Mouse (Mus musculus) right cerebral cortex, postnatal 25 days (tissue): ENCODE results near the gene Celf1.
"Not testable (repeated sequence)": the region's sequence is repeated elsewhere in the genome, so short reads cannot be mapped to it uniquely, and the experiment has no call there.

Experiments
- DNase-seq: peaks from one replicate; pipeline ENCODE4 v3.0.0; 2022

Gene Celf1

DNA sequence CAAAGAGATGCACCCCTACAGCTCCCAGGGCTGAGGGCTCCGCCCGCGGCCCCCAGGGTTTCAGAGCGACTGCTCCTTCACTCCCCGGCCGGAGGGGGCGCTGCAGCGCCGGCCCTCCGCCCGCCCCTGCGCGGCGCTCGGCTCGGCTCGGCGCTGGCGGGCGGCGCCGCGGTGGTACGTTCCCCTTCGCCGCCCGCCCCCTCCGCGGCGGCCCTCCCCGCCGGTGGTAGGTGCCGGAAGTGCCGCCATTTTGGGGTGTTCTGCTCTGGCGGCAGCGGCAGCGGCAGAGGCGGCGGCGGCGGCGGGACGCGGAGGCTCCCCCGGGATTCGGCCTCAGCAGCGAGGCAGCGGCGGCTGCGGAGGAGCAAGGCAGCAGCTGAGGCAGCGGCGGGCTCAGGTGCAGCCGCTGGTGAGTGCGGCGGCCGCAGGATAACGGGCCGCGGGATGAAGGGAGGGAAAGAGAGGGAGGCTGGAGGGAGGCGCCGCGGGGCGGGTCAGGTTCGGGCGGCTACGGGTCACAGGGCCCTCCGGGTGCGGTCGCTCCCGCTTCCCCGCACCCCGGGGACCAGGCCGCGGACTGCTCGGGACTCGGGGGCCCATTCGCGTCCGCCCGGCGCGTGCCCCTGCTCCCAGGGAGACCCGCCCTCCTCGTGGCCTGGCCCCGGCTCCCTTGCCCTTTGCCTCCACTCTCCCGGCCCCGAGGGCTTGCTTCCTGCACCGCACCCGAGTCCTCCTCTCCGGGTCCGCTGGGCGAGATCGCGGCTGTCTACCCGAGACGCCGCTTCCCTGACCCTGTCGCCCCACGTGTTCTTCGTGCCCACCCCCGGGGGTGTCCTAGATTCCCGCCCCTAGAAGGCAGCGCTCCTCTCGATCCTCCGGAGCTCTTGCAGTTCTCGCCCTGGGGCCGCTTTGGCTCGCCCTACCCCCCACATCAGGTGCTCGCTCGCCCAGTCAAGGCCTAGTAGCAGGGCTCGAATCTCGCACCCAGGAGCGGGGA is at the start of gene Celf1:
Gene Celf1, plus strand, starts transcription at position 150 of the 997 bp plus-strand sequence.
- DNase-seq = peak; percentile 87

DNA sequence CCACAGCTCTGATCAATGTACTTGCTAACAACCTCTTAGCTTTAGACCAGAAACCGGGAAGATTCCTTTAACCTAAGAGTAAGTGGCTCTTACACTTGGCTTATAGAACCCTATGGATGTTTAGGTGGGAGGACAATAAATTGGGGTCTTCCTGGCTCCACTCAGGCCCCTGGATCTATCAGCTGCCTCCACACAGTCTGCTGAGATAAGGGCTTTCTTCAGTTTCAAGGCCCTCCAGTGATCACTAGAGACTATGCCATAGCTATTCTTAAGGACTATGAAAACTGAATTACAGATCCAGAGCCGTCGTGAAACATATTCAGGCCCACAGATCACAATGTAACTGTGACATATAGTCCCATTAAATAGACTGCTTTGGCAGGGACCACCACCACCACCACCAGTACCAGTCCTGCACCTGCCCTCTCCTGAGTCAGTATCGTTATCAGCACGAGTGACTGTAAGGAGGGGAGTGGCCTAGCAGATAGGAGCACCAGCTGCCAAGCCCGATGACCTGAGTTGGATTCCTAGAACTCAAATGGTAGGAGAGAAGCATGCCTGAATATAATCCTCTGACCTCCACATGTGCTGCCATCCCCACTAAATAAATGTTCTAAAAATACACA is 46.4 kb upstream of the Celf1 start:
- no peak for DNase-seq

DNA sequence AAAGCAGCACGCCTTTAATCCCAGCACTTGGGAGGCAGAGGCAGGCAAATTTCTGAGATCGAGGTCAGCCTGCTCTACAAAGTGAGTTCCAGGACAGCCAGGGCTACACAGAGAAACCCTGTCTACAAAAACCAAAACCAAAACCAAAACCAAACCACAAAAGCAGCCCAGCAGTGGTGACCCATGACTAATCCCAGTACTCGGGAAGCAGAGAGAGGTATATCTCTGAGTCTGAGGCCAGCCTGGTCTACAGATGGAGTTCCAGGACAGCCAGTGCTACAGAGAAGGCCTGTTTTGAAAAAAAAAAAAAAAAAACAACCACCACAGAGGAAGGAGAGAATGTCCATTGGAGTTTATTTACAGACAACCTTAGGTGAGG is 45.9 kb upstream of the Celf1 start:
- not testable (repeated sequence) for DNase-seq

DNA sequence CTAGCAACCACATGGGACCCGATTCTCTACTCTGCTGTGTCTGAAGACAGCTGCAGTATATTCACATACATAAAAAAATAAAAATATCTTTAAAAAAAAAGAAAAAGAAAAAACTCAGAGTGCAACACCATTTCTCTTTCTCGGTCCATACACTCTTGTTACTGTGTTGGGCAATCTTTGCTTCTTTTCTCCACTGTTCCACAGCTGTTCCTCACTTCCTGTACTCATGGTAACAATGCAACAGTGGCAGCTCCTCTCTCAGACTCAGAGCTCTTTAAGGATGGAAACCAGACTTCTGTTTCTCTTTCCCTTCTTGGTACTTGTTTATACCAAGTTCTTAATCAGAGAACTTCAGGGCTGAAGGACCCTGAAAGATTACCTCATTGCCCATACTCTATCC is 36.8 kb upstream of the Celf1 start:
- no peak for DNase-seq

DNA sequence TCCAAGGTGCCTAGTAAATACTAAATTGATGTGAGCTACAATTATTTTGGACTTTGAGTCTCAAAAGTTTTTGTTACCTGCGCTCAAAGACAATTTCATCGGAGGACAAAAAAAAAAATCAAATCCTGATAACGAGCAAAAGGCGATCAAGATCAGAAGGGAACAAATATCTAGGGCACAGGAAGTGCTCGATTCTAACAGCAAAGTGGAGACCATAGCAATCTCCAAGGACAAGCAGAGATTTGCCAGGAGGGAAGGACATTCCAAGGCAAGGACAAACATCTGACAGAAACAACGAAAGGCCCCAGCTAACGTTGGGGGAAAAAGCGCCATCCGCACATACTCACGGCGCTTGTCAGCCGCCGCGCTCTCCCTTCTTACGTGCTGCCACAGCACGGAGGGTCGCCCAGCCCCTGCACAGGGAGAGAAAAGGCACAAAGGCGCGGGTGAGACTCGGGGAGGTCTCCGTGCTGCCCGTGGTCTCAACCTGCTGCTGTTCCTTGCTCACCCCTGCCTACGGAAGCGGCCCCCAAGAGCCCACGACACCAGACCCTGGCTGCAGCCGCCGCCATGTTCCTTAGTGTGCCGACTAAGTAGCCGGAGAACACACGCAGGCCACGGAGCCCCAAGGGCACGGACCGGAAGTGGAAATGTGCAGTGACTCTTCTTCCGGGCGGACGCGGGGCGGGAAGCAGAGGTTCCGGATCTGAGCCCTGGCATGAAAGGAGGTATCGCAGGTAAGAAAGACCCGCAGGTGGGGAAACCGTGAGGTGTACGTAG is 35.9 kb upstream of the Celf1 start, which contains the start of the genes Kbtbd4 and Ndufs3:
Gene Kbtbd4, plus strand, starts transcription at position 665 of the 780 bp plus-strand sequence.
Gene Ndufs3, minus strand, starts transcription at position 752 of the 780 bp plus-strand sequence.
- peak; percentile 85 for DNase-seq

DNA sequence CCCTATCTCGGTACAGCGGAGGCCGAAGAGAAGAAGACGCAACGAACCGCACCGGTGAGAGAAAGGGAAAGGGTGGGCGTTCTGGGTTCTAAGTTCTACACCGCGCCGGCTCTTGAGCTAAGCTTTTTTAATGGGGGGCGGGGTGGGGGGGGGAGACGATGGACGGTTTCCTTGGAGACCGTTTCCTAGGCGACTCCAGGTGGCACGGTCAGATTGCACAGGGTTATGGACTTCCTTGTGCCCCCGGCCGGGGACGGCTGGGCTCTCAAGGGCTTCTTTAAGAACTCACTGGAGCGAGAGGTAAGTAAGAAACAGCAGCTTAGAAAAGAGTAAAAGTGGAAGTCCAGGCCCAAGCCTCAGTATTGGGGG is 35.3 kb upstream of the Celf1 start:
- DNase-seq = no peak

DNA sequence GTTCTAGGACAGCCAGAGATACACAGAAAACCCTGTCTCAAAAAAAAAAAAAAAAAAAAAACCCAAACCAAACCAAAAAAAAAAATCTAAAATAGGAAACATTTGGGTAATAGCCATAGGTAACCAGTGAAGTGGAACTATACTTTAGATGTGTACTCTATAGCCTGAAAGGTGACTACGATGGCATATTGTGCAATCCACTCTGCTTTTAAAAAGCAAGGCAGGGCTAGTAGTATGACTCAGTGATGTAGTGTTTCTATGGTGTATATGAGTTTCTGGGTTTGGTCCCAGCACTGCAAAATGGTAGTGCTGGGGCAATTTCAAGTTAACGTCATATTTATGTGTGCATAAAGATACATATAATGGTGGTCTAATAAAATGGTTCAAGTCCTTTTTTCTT is 33.5 kb upstream of the Celf1 start:
- DNase-seq = no peak

DNA sequence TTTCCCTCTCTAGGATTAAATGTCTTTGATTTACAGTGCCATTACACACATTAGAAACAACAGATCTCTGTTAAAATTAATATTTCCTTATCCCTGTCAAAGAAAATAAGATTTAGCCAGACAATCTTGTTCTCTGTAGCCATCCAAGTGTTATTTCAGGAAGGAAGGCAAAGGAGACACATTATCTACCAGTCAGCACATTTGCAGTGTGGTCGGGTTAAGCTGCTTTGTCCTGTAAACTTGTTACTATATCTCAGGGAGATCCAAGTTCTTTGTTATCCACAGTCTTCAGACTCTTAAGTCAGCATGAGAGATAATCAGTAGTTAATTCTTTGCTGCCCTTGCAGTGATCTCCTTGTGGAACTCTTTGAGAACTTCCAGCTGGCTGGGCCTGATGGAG is 29.3 kb upstream of the Celf1 start:
- no peak for DNase-seq

DNA sequence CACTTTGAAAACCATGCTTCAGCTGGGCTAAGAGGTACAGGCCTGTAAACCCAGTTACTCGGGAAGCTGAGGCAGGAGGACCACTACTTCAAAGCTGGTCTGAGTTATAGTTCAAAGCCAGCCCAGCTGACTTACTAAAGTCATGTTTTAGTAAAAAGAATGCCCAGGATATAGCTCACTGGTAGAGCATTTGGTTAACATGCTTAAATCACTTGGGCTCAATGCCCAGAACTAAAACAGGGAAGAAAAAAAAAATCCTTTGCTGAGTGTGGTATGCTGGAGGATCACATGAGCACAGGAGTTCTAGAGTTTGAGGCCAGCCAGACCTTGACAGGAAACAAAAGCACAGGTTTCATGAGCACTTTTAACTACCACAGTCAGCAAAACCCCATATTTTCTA is 28.5 kb upstream of the Celf1 start:
- no peak for DNase-seq

DNA sequence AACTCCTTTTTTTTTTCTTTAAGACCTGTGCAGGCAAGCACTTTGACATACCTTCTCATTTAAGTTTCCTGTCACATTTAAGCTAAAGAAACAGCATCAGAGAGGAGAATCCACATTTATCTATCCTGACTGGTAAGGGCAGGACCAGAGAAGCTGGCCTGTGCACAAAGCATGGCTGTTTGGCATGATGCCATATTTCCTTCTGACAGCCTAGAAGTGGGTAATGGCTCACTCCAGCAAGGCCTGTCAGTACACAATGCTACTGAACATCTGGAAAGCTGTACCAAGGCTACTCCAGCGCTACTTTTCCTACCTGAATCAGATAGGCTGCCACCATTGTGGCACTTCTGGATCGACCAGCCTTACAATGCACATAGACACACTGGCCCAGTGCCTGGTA is 26.5 kb upstream of the Celf1 start:
- DNase-seq = no peak

DNA sequence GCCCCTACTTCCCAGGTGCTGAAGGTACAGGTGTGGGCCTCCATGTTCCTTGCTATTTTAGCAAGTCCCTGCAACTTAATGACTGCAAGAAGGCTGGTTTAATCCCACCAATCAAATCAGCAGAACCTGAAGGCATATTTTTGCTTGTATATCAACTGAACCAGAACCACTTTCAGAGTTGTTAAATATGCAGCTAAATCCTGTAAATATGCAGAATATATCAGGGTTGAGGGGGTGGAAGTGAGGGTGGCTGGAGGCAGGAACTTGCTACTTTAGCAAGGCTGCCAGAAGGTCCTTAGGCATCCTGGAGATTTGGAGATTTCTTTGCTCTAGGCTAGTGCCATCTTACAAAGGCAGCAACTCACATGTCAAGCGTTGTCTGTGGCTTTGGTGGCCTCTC is 24.7 kb upstream of the Celf1 start:
- no peak for DNase-seq

DNA sequence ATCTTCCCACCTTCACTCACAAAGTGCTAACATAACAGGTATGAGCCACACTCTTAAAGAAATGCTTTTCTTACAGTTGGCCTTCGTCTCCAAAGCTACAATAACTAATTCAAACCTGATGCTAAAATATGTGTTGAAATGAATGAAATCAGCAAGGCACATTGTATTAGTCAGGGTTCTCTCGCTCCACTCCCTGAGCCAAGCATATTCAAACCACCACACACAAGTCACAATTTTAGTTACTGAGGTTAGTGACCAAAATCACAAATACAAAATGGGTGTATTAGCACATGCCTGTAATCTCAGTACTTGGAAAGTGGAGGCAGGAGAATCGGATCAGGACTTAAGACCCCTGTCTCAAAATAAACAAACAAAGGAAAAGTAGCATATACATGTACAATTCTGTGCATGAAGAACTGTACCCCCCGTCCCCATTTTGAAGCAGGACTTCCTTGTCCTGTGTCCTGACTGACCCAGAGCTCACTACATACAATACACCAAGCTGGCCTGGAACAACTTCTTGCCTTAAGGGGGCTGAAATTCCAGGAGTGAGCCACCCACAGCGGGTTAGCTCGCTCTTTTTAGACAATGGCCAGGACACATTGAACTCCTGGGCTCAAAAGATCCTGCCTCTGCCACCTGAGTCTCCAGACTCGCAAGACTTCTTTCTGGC is 23.5 kb upstream of the Celf1 start:
- no peak for DNase-seq

DNA sequence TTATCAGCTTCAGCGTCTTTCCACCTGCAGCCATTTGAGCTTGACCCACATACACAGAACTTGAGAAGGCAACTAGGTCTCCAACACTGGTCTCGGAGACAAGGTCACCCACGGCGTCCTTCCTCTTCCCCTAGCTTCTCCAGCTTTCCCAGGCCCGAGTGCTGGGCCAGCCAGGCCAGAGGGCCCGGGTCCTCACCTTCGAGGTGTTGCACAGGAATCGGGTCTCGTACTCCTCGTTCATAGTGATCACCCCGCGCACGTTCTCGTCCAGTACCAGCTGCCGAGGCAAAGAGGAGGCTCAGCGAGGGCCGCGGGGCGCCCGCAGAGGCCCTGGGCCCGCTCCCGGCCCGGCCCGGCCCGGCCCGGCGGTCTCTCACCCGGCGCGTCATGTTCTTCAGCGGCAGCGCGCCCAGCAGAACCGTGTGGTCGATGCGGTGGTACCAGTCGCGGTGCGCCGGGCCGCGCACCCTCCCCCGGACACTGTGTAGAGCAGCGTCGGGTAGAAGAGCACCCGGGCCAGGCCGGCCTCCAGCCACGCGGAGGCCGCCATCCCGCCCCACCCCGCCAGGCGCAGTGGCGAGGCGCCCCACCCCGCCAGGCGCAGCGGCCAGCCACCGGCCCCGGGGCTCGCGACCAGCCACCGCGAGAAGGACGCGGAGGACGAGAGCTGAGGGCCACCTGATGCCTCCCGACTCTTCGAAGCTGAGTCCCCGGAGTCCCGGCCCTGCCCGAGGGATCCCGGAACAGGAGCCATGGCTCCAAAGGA is 22.8 kb upstream of the Celf1 start:
- peak; percentile 72 for DNase-seq

DNA sequence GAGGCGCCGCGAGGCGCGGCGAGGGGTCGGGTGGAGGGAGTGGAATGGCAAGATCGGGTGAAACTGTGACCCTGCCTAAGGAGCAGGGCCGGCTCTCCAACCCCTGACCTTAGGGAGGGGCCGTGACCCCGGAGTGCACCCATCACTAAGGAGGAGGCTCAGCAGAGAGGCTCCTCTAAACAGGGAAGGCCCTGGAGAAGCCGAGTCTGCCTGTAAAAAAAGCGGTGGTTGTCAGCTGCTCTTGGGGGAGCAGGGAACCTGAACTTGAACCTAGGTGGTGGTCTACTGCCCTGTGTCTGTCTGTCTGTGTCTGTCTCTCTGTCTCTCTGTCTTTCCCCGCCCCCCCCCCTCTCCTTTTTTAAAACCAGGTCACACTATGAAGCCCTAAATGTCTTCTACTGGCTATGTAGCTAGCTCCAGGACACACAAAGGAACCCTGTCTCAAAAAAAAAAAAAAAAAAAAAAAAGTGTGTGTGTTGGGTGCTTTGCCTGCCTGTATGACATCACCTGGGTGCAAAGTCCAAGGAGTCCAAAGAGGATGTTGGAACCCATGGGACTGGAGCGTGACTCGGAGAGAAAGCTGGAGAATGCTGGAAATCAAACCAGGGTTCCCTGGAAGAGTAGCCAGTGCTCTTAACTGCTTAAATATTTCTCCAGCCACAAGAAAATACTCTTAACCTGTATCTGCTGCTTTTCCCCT is 22.0 kb upstream of the Celf1 start:
- DNase-seq = no peak

DNA sequence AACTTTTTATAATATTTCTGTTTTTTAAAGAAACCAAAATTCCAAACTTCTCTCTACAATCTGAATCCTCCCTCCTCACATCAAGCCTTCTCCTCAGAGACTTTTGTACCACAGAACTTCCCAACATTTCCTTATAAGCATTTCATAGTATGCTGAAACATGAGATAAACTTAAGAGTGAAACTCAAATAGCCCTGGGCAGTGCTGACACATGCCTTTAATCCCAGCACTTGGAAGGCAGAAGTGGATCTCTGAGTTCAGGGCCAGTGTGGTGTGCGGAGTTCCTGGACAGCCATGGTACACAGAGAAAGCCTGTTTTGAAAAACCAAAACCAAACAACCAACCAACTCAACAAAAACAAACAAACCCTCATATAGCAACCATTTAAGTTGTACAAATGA is 19.0 kb upstream of the Celf1 start:
- DNase-seq = no peak

DNA sequence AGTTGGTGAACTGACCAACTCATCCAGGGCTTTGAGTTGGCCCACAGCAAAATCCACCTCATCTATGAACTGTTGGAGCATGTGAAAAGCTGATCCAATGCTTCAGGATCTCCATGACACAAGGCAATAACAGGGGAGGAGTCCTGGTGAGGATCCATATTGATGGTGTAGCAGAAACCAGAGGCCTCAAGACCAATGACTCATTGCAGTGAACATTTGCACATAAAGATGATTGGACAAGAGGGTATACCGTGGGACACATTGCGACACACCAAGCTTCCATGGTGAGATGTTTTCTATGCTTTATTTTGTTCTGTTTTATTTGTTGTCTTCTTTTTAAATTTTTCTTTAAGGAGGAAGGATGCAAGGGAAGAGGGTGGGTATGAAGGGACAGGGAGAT is 17.5 kb upstream of the Celf1 start:
- DNase-seq = no peak

DNA sequence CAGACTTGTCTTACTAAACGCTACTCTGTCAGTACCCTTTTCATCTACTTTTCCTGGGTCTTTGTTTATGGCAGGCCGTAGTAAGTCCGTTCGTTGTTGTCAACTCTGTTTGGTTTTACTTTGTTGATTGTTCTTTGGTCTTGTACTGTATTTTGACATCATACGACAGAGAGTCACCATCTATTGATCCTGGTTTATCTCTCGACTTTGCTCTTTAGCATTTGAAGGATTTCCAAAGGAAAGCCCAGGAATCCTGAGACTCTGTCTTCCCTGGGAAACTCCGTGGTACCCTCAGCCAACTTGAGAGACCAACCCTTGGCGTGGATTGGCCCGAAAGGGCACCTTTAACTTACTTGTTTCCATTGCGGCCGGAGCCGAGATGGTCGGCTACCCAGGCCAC is 11.6 kb upstream of the Celf1 start:
- DNase-seq = no peak

DNA sequence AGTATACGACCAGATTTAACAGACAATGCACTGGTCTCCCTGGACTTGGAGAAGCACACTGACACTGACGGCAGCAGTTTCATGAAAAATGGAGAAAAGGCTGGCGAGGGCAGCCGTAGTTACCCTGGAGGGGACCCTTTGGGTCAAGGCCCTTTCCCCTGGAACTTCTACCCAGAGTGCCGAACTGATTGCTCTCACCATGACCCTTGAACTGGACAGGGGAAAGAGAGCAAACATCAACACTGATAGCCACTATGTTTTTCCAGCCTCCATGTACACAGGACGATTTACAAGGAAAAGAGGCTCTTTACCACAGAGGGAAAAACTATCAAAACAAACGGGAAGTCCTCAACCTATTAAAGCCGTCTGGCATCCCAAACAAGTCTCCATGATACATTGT is 8.4 kb upstream of the Celf1 start:
- DNase-seq = no peak

DNA sequence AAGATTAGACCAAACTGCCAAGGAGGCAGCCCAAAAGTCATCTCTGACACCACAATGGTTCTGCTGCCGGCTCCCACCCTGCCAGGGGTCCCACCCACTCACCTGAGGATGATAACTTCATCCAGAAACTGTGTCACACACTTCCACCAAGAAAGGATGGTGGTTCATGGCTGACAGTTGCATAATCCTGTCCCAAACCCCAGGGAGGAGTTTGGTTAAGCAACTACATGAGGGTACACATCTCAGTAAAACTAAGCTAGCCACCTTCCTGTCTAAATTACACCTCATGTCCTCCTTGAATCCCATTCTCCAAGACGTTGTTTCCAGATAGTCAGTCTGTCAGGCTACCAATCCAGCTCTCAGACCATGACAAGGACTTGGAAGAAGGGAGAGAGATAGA is 7.9 kb upstream of the Celf1 start:
- DNase-seq = no peak

DNA sequence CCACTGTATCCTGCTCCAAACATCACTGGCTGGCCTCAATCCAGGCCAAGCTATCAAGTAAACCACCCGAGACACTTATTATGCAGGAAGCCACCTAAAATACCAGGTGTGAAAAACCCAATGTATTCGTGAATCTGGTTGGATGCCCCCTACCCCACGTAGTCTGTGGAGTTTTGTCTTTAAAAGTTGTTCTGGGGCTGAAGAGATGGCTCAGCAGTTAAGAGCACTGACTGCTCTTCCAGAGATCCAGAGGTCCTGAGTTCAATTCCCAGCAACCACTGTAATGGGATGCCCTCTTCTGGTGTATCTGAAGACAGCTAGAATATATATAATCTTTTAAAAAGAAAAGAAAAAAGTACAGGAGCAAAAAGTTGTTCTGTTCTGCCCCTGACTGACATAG is 1.8 kb upstream of the Celf1 start:
- no peak for DNase-seq

DNA sequence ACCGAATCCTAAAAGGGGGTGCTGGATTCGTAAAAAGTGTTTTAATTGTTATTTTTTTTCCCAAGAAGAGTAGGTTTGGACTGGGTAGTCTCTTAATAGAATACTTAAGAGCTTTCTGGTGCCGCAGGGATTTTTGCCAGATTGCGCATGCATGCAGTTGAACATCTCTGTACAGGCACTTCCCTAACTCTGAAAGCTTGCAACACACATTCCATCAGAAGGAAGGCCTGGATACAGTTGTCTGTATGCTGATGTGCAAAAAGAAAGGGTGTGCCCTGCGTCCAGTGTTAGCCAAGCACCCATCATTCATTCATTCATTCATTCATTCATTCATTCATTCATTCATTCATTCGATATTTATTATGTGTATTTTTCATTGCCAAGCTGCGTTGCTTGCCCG is 432 bp upstream of the Celf1 start:
- no peak for DNase-seq

DNA sequence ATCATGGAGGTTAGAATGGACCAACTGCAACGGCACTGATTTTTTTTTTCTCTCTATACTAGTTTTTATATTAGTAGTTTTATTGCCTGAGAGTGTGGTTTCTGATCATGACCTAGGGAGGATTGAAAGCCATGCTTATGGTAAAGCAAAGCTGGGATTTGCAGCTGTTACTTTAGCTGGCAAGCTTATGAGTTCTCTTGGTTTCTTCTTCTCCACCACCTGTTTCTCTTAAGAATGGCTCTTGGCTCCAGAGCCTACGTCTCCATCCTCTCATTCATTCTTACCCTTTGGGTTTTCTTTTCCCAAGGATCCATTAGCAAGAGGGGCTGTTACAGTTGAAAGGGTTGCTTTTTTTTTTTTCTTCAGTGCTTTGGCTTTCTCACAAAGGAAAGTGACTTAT is 1.6 kb downstream of the Celf1 start:
- DNase-seq = no peak
